14 mouse cellular contexts compared by ENCODE assay signal in the genomic region with DNA sequence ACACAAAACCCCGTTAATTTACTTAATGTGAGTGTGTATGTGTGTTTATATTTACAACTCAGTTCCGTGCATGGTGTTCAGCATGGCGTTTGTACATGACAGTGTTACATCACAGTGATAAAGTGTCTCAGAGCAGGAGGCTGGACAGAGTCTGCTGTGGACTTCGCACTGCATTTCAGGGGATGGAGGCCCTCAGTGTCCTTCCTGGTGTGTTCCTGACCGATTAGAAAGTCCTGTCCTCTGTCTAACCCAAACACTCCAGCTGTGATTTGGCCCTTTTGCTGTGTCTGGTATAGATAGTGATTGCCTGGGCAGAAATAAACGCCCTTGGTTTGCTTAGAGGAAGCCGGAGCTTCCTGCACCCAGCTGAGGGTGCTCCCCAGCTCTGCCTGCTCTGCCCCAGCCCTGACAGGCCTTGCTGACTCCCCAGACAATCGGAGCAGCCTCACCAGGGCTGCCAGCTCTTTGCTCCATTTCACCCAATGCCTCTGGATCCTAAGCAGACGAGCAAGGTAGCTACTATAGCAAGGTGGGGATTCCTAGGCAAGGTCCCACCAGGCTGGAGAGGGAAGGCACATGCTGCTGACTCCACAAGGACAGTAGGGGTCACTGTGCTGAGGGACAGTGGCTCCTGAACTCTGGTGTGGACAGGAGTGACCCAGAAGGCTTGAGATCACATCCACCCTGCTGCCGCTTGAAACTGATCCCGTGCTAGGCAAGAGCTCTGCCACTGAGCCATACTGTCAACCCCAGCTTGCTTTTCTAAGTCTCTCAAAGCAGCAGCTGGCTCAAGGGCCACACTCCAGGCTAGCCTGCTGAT. TPM values are rescaled to one million over a fixed set of nuclear protein-coding genes. Genes with fewer than 3 reads are reported as not detected.
A peak's percentile ranks its signal among the peaks of the same experiment; 100 is the strongest.
DNase-seq lines count a peak whose midpoint lies in the region; ATAC-seq and TF ChIP-seq lines count a peak whose summit lies in the region.
"Had no signal": no experiment of that assay in that cellular context is flagged by ENCODE, and none has a peak within 500 bp of the region (broad histone marks: within the 10 kb centered on the region; RNA-seq: fewer than 3 reads in every experiment).

No protein-coding gene starts in this region.

- no peaks in the 10 kb centered on the region for H3K4me1 ChIP-seq in lung, postnatal 0 days (ENCODE audit: insufficient read depth, low read depth, low read length)
- peaks cover 40% of the 10 kb centered on the region for H3K4me1 ChIP-seq in intestine, embryonic 16.5 days (ENCODE audit: control insufficient read depth, insufficient read depth, low read length)
- peaks cover 40% of the 10 kb centered on the region for H3K4me1 ChIP-seq in olfactory bulb, adult 2 months (ENCODE audit: control insufficient read depth, insufficient read depth, low read length)

- H3K36me3 ChIP-seq in lung, postnatal 0 days (ENCODE audit: insufficient read depth, low read length) = no peaks in the 10 kb centered on the region
- H3K36me3 ChIP-seq in intestine, embryonic 16.5 days (ENCODE audit: control insufficient read depth, insufficient read depth, low read length) = peaks cover 11% of the 10 kb centered on the region; the same call in 1 of the 2 replicates

- ATAC-seq in lung, postnatal 0 days = no peak
- ATAC-seq in intestine, embryonic 16.5 days = peak; percentile 74
- ATAC-seq: midbrain, embryonic 16.5 days had no signal

- no peak overlapping the region for H3K4me3 ChIP-seq in gastrocnemius, adult 2 months
- H3K4me3 ChIP-seq in lung, postnatal 0 days (ENCODE audit: low read depth, low read length) = no peak overlapping the region
- no peak overlapping the region for H3K4me3 ChIP-seq in intestine, embryonic 16.5 days (ENCODE audit: low read length)
- no peak overlapping the region for H3K4me3 ChIP-seq in olfactory bulb, adult 2 months (ENCODE audit: insufficient read depth, low read depth, low read length)
- H3K4me3 ChIP-seq: embryonic facial prominence, embryonic 15.5 days; hindbrain, embryonic 12.5 days; limb, embryonic 12.5 days had no signal

- peak; percentile 24; the same call in 1 of the 2 replicates for TF ChIP-seq CTCF in gastrocnemius, adult 2 months (IDR thresholded peaks at IDR 0.05)
- peak; percentile 57 for TF ChIP-seq CTCF in lung, postnatal 0 days (IDR thresholded peaks at IDR 0.05)
- no peak for TF ChIP-seq CTCF in olfactory bulb, adult 2 months (IDR thresholded peaks at IDR 0.05; ENCODE audit: insufficient read depth, low read depth, low read length)

- H3K9ac ChIP-seq in lung, postnatal 0 days (replicated peaks; ENCODE audit: low read depth) = no peak overlapping the region
- no peak overlapping the region for H3K9ac ChIP-seq in intestine, embryonic 16.5 days (ENCODE audit: low read depth, low read length)
- H3K9ac ChIP-seq: embryonic facial prominence, embryonic 15.5 days; hindbrain, embryonic 12.5 days; limb, embryonic 12.5 days had no signal

- no peak for TF ChIP-seq POLR2A in olfactory bulb, adult 2 months (IDR thresholded peaks at IDR 0.05; ENCODE audit: insufficient read depth, low read depth, low read length)

- H3K9me3 ChIP-seq in lung, postnatal 0 days (ENCODE audit: low read length) = no peaks in the 10 kb centered on the region
- H3K9me3 ChIP-seq in intestine, embryonic 16.5 days (ENCODE audit: control insufficient read depth, low read length) = no peaks in the 10 kb centered on the region
- H3K9me3 ChIP-seq: embryonic facial prominence, embryonic 15.5 days; hindbrain, embryonic 12.5 days; limb, embryonic 12.5 days had no signal

- no peaks in the 10 kb centered on the region for H3K27me3 ChIP-seq in lung, postnatal 0 days (replicated peaks; ENCODE audit: insufficient read depth, low read length)
- H3K27me3 ChIP-seq in intestine, embryonic 16.5 days (replicated peaks; ENCODE audit: control insufficient read depth, insufficient read depth, low read length) = no peaks in the 10 kb centered on the region
- H3K27me3 ChIP-seq: embryonic facial prominence, embryonic 15.5 days; hindbrain, embryonic 12.5 days; limb, embryonic 12.5 days had no signal

- whole genome bisulfite sequencing in lung, postnatal 0 days = 53% methylated on average over 11 of the region's 11 CpGs
- WGBS in intestine, embryonic 16.5 days = 48% methylated on average over 11 of the region's 11 CpGs
- 58% methylated on average over 11 of the region's 11 CpGs for WGBS in olfactory bulb, adult 2 months

- no peak overlapping the region for H3K4me2 ChIP-seq in lung, postnatal 0 days (replicated peaks; ENCODE audit: low read depth, low read length)
- no peak overlapping the region for H3K4me2 ChIP-seq in intestine, embryonic 16.5 days (ENCODE audit: low read depth, low read length)
- H3K4me2 ChIP-seq: embryonic facial prominence, embryonic 15.5 days; hindbrain, embryonic 12.5 days; limb, embryonic 12.5 days had no signal

- intact Hi-C loops in gastrocnemius, adult 2 months (cut with DNase I) = no loop called here

- DNase-seq in gastrocnemius, adult 2 months = no peak
- no peak for DNase-seq in gastrocnemius, adult 18-20 months (ENCODE audit: low spot score)
- DNase-seq in lung, postnatal 0 days (ENCODE audit: low spot score) = no peak
- DNase-seq in lung, postnatal 25 days (ENCODE audit: low spot score) = no peak
- DNase-seq in layer of hippocampus, postnatal 10 days (ENCODE audit: low spot score in 2 of 2) = no peak
- DNase-seq in retina, embryonic 14.5 days (ENCODE audit: low spot score) = no peak
- DNase-seq: adrenal gland, postnatal 10 days; cerebellum, adult 2 months had no signal

- H3K27ac ChIP-seq in gastrocnemius, adult 2 months = peak overlapping the region; percentile 89
- H3K27ac ChIP-seq in lung, postnatal 0 days (ENCODE audit: low read length) = no peak overlapping the region
- peak overlapping the region; percentile 78 for H3K27ac ChIP-seq in intestine, embryonic 16.5 days (ENCODE audit: low read length)
- H3K27ac ChIP-seq in olfactory bulb, adult 2 months (ENCODE audit: insufficient read depth, low read depth, low read length) = 0 out of 2 replicates have a peak overlapping the region, but pooled peaks have one; percentile 12
- H3K27ac ChIP-seq: embryonic facial prominence, embryonic 15.5 days; hindbrain, embryonic 12.5 days; limb, embryonic 12.5 days had no signal

- no peak for TF ChIP-seq EP300 in lung, postnatal 0 days (IDR thresholded peaks at IDR 0.05)

RNA-seq across cellular contexts. Expression of gene Zcchc24, which starts 23.3 kb away (rescaled TPM):
- total RNA-seq in gastrocnemius, adult 2 months (2021) = 10 to 100 TPM; 40.6 to 59.3 TPM
- 10 to 100 TPM; 53.7 to 60.4 TPM for total RNA-seq in gastrocnemius, adult 18-20 months (2021)
- 19.3 and 19.5 TPM in 2 replicates for polyA plus RNA-seq in lung, postnatal 0 days (2015; fragmentation: Nextera tagmentation; extraction: Ambion mirVana)
- polyA plus RNA-seq in intestine, embryonic 16.5 days (2015; fragmentation: Nextera tagmentation; extraction: Ambion mirVana) = 9.1 and 10.0 TPM in 2 replicates
- not detected in 2 replicates for polyA plus RNA-seq in olfactory bulb, adult 2 months (2012; ENCODE audit: insufficient read depth, insufficient read length, low replicate concordance, missing spikeins)
- 10 to 100 TPM; 52.0 to 55.7 TPM for total RNA-seq in layer of hippocampus, postnatal 10 days (2021)

RNA-seq across cellular contexts. Expression of gene Ppif, which starts 51.6 kb away (rescaled TPM):
- total RNA-seq in gastrocnemius, adult 2 months (2021) = 10 to 100 TPM; 26.0 to 43.4 TPM
- 10 to 100 TPM; 27.3 to 33.8 TPM for total RNA-seq in gastrocnemius, adult 18-20 months (2021)
- polyA plus RNA-seq in lung, postnatal 0 days (2015; fragmentation: Nextera tagmentation; extraction: Ambion mirVana) = 11.2 and 13.8 TPM in 2 replicates
- polyA plus RNA-seq in intestine, embryonic 16.5 days (2015; fragmentation: Nextera tagmentation; extraction: Ambion mirVana) = 125 and 134 TPM in 2 replicates
- not detected in 2 replicates for polyA plus RNA-seq in olfactory bulb, adult 2 months (2012; ENCODE audit: insufficient read depth, insufficient read length, low replicate concordance, missing spikeins)
- 10 to 100 TPM; 25.4 to 26.7 TPM for total RNA-seq in layer of hippocampus, postnatal 10 days (2021)
